Mouse (Mus musculus): ENCODE data around the gene B830017H08Rik. TPM values are rescaled to one million over a fixed set of nuclear protein-coding genes. Genes with fewer than 3 reads are reported as not detected.
A peak's percentile ranks its signal among the peaks of the same experiment; 100 is the strongest.

Gene B830017H08Rik
- polyA plus RNA-seq, 1 experiment, result not detected

GRCm38 (mm10) chr16:17838051-17838450, 5.1 kb downstream of the B830017H08Rik start, which contains the start of gene Car15:
TSS of gene Car15 (minus strand) at chr16:17838364.
- Histone ChIP-seq H3K4me3 (ENCODE audit: low read depth, low read length) (no peak within 1 kb of the TSS), H3K36me3 (ENCODE audit: control insufficient read depth, insufficient read depth, low read length) (peaks cover 24% of the 10 kb centered on the region), H3K4me1 (ENCODE audit: control insufficient read depth, insufficient read depth, insufficient read length, low read length) (peaks cover 2% of the 10 kb centered on the region; the same call in 1 of the 2 replicates), H3K27me3 (ENCODE audit: control insufficient read depth, insufficient read depth, low read length) (peaks cover 20% of the 10 kb centered on the region), H3K27ac (ENCODE audit: insufficient read depth, low read depth, low read length) (no peak within 1 kb of the TSS)
- 56% methylated on average over 6 of the region's 6 CpGs for WGBS
- TF ChIP-seq POLR2A (IDR thresholded peaks at IDR 0.05; ENCODE audit: low read depth, low read length) (no peak), CTCF (IDR thresholded peaks at IDR 0.05; ENCODE audit: extremely low read depth, insufficient read length, insufficient replicate concordance, low read depth, low read length) (no peak)

GRCm38 (mm10) chr16:17839976-17840375, 7.1 kb downstream of the B830017H08Rik start:
- Histone ChIP-seq H3K27me3 (ENCODE audit: control insufficient read depth, insufficient read depth, low read length) (0 out of 2 replicates have a peak, but pooled peaks cover 7% of the 10 kb centered on the region), H3K4me3 (ENCODE audit: low read depth, low read length) (no peak overlapping the region), H3K4me1 (ENCODE audit: control insufficient read depth, insufficient read depth, insufficient read length, low read length) (no peaks in the 10 kb centered on the region; the same call in 1 of the 2 replicates), H3K36me3 (ENCODE audit: control insufficient read depth, insufficient read depth, low read length) (peaks cover 43% of the 10 kb centered on the region), H3K27ac (ENCODE audit: insufficient read depth, low read depth, low read length) (no peak overlapping the region)
- no peak for TF ChIP-seq CTCF (IDR thresholded peaks at IDR 0.05; ENCODE audit: extremely low read depth, insufficient read length, insufficient replicate concordance, low read depth, low read length)
- no peak for TF ChIP-seq POLR2A (IDR thresholded peaks at IDR 0.05; ENCODE audit: low read depth, low read length)
- WGBS, result 83% methylated on average over 4 of the region's 4 CpGs

GRCm38 (mm10) chr16:17842437-17842836, 9.5 kb downstream of the B830017H08Rik start:
- H3K36me3 ChIP-seq (ENCODE audit: control insufficient read depth, insufficient read depth, low read length), result peaks cover 63% of the 10 kb centered on the region
- H3K4me1 ChIP-seq (ENCODE audit: control insufficient read depth, insufficient read depth, insufficient read length, low read length), result no peaks in the 10 kb centered on the region
- TF ChIP-seq POLR2A (IDR thresholded peaks at IDR 0.05; ENCODE audit: low read depth, low read length), result no peak
- no peak for TF ChIP-seq CTCF (IDR thresholded peaks at IDR 0.05; ENCODE audit: extremely low read depth, insufficient read length, insufficient replicate concordance, low read depth, low read length)
- no peaks in the 10 kb centered on the region for H3K27me3 ChIP-seq (ENCODE audit: control insufficient read depth, insufficient read depth, low read length)
- H3K4me3 ChIP-seq (ENCODE audit: low read depth, low read length), result no peak overlapping the region
- H3K27ac ChIP-seq (ENCODE audit: insufficient read depth, low read depth, low read length), result no peak overlapping the region
- 95% methylated on average over 7 of the region's 7 CpGs for WGBS

DNA sequence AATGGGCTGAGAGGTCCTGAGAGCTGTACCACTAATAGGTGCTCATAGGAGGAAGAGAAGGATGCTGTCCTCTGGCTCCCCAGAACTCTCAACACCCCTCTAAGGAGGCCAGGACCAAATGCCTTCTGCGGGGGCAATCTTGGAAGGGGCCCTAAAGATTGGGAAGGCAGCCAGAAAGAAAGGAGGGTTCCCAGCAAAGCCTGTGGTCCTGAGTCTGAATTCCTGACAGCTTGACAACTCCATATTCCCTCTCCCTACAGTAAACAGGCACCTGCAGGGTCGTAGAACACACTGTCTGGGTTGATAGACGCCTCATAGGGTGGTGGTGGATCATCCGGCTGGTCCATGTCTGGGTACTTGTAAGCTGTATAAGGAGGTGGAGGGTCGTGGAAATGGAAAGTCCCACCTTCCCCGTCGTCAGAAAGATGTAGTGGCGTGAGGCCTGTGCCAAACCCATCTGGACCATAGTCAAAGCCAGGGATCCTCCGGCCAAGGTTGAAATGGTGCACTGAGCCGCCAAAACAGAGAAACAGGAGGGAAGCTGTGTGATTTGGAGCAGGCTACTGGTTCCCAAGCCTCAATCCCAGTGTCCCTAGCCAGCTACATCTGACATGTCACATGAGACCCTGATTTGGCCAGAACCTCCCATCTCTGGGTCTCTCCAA, 10.9 kb downstream of the B830017H08Rik start:
- no peak overlapping the region for H3K4me3 ChIP-seq (ENCODE audit: low read depth, low read length)
- no peak for TF ChIP-seq CTCF (IDR thresholded peaks at IDR 0.05; ENCODE audit: extremely low read depth, insufficient read length, insufficient replicate concordance, low read depth, low read length)
- no peak for TF ChIP-seq POLR2A (IDR thresholded peaks at IDR 0.05; ENCODE audit: low read depth, low read length)
- H3K27ac ChIP-seq (ENCODE audit: insufficient read depth, low read depth, low read length), result no peak overlapping the region
- WGBS, result 84% methylated on average over 10 of the region's 10 CpGs
- H3K27me3 ChIP-seq (ENCODE audit: control insufficient read depth, insufficient read depth, low read length), result no peaks in the 10 kb centered on the region
- peaks cover 71% of the 10 kb centered on the region for H3K36me3 ChIP-seq (ENCODE audit: control insufficient read depth, insufficient read depth, low read length)
- peaks cover 3% of the 10 kb centered on the region; the same call in 1 of the 2 replicates for H3K4me1 ChIP-seq (ENCODE audit: control insufficient read depth, insufficient read depth, insufficient read length, low read length)

- no peaks in the 10 kb centered on the region for H3K27me3 ChIP-seq (ENCODE audit: control insufficient read depth, insufficient read depth, low read length)
- no peak overlapping the region for H3K27ac ChIP-seq (ENCODE audit: insufficient read depth, low read depth, low read length)
- peaks cover 66% of the 10 kb centered on the region for H3K36me3 ChIP-seq (ENCODE audit: control insufficient read depth, insufficient read depth, low read length)
- WGBS, result 85% methylated on average over 6 of the region's 6 CpGs
- peaks cover 3% of the 10 kb centered on the region; the same call in 1 of the 2 replicates for H3K4me1 ChIP-seq (ENCODE audit: control insufficient read depth, insufficient read depth, insufficient read length, low read length)
- H3K4me3 ChIP-seq (ENCODE audit: low read depth, low read length), result no peak overlapping the region
- TF ChIP-seq CTCF (IDR thresholded peaks at IDR 0.05; ENCODE audit: extremely low read depth, insufficient read length, insufficient replicate concordance, low read depth, low read length) (no peak), POLR2A (IDR thresholded peaks at IDR 0.05; ENCODE audit: low read depth, low read length) (no peak)
Measured at GRCm38 (mm10) chr16:17848431-17848830, 15.5 kb downstream of the B830017H08Rik start.

GRCm38 (mm10) chr16:17848928-17849327, 16.0 kb downstream of the B830017H08Rik start:
- 22% methylated on average over 1 of the region's 1 CpGs for WGBS
- Histone ChIP-seq H3K4me1 (ENCODE audit: control insufficient read depth, insufficient read depth, insufficient read length, low read length) (peaks cover 3% of the 10 kb centered on the region; the same call in 1 of the 2 replicates), H3K4me3 (ENCODE audit: low read depth, low read length) (no peak overlapping the region), H3K27me3 (ENCODE audit: control insufficient read depth, insufficient read depth, low read length) (no peaks in the 10 kb centered on the region), H3K27ac (ENCODE audit: insufficient read depth, low read depth, low read length) (no peak overlapping the region), H3K36me3 (ENCODE audit: control insufficient read depth, insufficient read depth, low read length) (peaks cover 63% of the 10 kb centered on the region)
- TF ChIP-seq POLR2A (IDR thresholded peaks at IDR 0.05; ENCODE audit: low read depth, low read length) (no peak), CTCF (IDR thresholded peaks at IDR 0.05; ENCODE audit: extremely low read depth, insufficient read length, insufficient replicate concordance, low read depth, low read length) (peak; percentile 51; the same call in 1 of the 2 replicates)

DNA sequence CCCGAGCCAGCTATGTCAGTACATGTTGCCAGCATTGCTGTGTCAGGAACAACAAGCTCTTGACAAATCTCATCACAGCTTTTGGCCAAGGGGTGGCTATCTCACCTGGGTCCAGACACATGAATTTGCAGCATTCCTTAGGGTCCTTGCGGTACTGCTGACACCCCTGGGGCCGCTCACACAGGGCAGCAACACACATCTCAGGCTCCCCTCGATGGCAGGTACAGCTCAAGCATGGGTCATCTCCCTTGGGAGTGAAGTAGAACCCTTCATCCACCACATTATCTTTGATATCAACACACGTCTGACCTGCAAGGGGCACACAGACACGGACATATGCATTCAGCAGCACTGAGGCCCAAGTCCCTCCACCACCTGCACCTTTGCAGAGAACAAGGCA, 16.6 kb downstream of the B830017H08Rik start:
- Histone ChIP-seq H3K4me1 (ENCODE audit: control insufficient read depth, insufficient read depth, insufficient read length, low read length) (peaks cover 3% of the 10 kb centered on the region; the same call in 1 of the 2 replicates), H3K4me3 (ENCODE audit: low read depth, low read length) (no peak overlapping the region), H3K27me3 (ENCODE audit: control insufficient read depth, insufficient read depth, low read length) (no peaks in the 10 kb centered on the region), H3K36me3 (ENCODE audit: control insufficient read depth, insufficient read depth, low read length) (peaks cover 62% of the 10 kb centered on the region), H3K27ac (ENCODE audit: insufficient read depth, low read depth, low read length) (no peak overlapping the region)
- no peak for TF ChIP-seq CTCF (IDR thresholded peaks at IDR 0.05; ENCODE audit: extremely low read depth, insufficient read length, insufficient replicate concordance, low read depth, low read length)
- no peak for TF ChIP-seq POLR2A (IDR thresholded peaks at IDR 0.05; ENCODE audit: low read depth, low read length)
- WGBS, result 85% methylated on average over 6 of the region's 6 CpGs
